Mouse (Mus musculus) neural tube, embryonic 13.5 days (tissue): Measurements from ENCODE around the gene Dvl2. TPM values are rescaled to one million over a fixed set of nuclear protein-coding genes. Genes with fewer than 3 reads are reported as not detected.

Experiments used
- microRNA counts: library from miRNA; unstranded; fragments of <30 nt; microRNA quantifications from one replicate; lab custom pipeline; 2016
- microRNA-seq: library from miRNA; unstranded; fragments of <30 nt; microRNA quantifications from one replicate; pipeline ENCODE4, GENCODE M21; 2016
- polyA plus RNA-seq: library from polyadenylated mRNA; unstranded; fragments of >200 nt; fragmentation: Nextera tagmentation; extraction: Ambion mirVana; gene quantifications from 2 replicates; pipeline ENCODE4 v1.2.1, GENCODE M21; 2015

The Dvl2 gene
- polyA plus RNA-seq, 1 experiment from 2014 or later, result 26.7 TPM

MicroRNA genes within 50 kb of the gene (microRNA counts, 519-probe panel; counts per million panel counts)
- microRNA mmu-miR-324-3p (lab: Ali Mortazavi, UCI), result not detected
- 3,891 counts per million, percentile 61 among the panel's probes with 10 or more counts for microRNA mmu-miR-324-5p (lab: Ali Mortazavi, UCI)

Small RNA genes within 50 kb of the gene (microRNA-seq; reads per million reads assigned to microRNA genes)
- gene Gm44349, result not detected
- 1,875 reads per million, percentile 85 among the genes with 10 or more reads in this experiment for gene Mir324

Other genes with a start within 250 kb of the Dvl2 start
- gene Polr2a, start 242.0 kb upstream of the Dvl2 start, polyA plus RNA-seq, result 22.9 and 27.2 TPM in 2 replicates
- 0.13 TPM in 1 of 2 replicates, not detected in the other for gene Slc35g3, start 238.6 kb upstream of the Dvl2 start, polyA plus RNA-seq
- 2.5 and 2.9 TPM in 2 replicates for gene Zbtb4, start 234.7 kb upstream of the Dvl2 start, polyA plus RNA-seq
- 2.4 and 4.5 TPM in 2 replicates for gene Chrnb1, start 204.7 kb upstream of the Dvl2 start, polyA plus RNA-seq
- gene Fgf11, start 198.7 kb upstream of the Dvl2 start, polyA plus RNA-seq, result 6.8 and 8.9 TPM in 2 replicates
- gene Tmem102, start 195.0 kb upstream of the Dvl2 start, polyA plus RNA-seq, result 0.74 and 1.4 TPM in 2 replicates
- not detected in 2 replicates for gene Gm39566, start 185.3 kb upstream of the Dvl2 start, polyA plus RNA-seq
- not detected in 2 replicates for gene Spem2, start 182.1 kb upstream of the Dvl2 start, polyA plus RNA-seq
- gene Spem1, start 178.4 kb upstream of the Dvl2 start, polyA plus RNA-seq, result 0.43 and 0.98 TPM in 2 replicates
- 17.1 and 18.1 TPM in 2 replicates for gene Nlgn2, start 162.8 kb upstream of the Dvl2 start, polyA plus RNA-seq
- gene Tmem256, start 162.1 kb upstream of the Dvl2 start, polyA plus RNA-seq, result 321 and 416 TPM in 2 replicates
- gene Plscr3, start 154.2 kb upstream of the Dvl2 start, polyA plus RNA-seq, result 62.5 and 65.6 TPM in 2 replicates
- gene Tnk1, start 141.9 kb upstream of the Dvl2 start, polyA plus RNA-seq, result 0.29 and 0.51 TPM in 2 replicates
- not detected in 2 replicates for gene Tmem95, start 122.6 kb upstream of the Dvl2 start, polyA plus RNA-seq
- gene Kctd11, start 119.2 kb upstream of the Dvl2 start, polyA plus RNA-seq, result 2.0 and 3.3 TPM in 2 replicates
- 0.28 and 0.80 TPM in 2 replicates for gene Acap1, start 105.1 kb upstream of the Dvl2 start, polyA plus RNA-seq
- gene 2810408A11Rik, start 99.6 kb upstream of the Dvl2 start, polyA plus RNA-seq, result 10.9 and 11.7 TPM in 2 replicates
- gene Neurl4, start 99.5 kb upstream of the Dvl2 start, polyA plus RNA-seq, result 13.8 and 20.5 TPM in 2 replicates
- gene Gps2, start 86.7 kb upstream of the Dvl2 start, polyA plus RNA-seq, result 60.4 and 76.5 TPM in 2 replicates
- 1,157 and 1,178 TPM in 2 replicates for gene Eif5a, start 78.6 kb upstream of the Dvl2 start, polyA plus RNA-seq
- gene Ybx2, start 64.8 kb upstream of the Dvl2 start, polyA plus RNA-seq, result 4.7 and 5.0 TPM in 2 replicates
- 3.6 and 6.4 TPM in 2 replicates for gene Slc2a4, start 52.4 kb upstream of the Dvl2 start, polyA plus RNA-seq
- 0.33 and 1.7 TPM in 2 replicates for gene Cldn7, start 35.8 kb upstream of the Dvl2 start, polyA plus RNA-seq
- 21.5 and 22.5 TPM in 2 replicates for gene Ctdnep1, start 19.4 kb upstream of the Dvl2 start, polyA plus RNA-seq
- gene Elp5, start 18.1 kb upstream of the Dvl2 start, polyA plus RNA-seq, result 160 and 162 TPM in 2 replicates
- 679 and 746 TPM in 2 replicates for gene Gabarap, start 9.5 kb upstream of the Dvl2 start, polyA plus RNA-seq
- gene Phf23, start 4.8 kb upstream of the Dvl2 start, polyA plus RNA-seq, result 74.2 and 76.3 TPM in 2 replicates
- 58.2 and 60.9 TPM in 2 replicates for gene Acadvl, start 14.8 kb downstream of the Dvl2 start, polyA plus RNA-seq
- gene Dlg4, start 16.3 kb downstream of the Dvl2 start, polyA plus RNA-seq, result 23.1 and 23.5 TPM in 2 replicates
- 1.4 and 2.6 TPM in 2 replicates for gene Asgr1, start 53.5 kb downstream of the Dvl2 start, polyA plus RNA-seq
- gene Asgr2, start 92.0 kb downstream of the Dvl2 start, polyA plus RNA-seq, result 0.39 TPM in 1 of 2 replicates, not detected in the other
- gene Mgl2, start 129.7 kb downstream of the Dvl2 start, polyA plus RNA-seq, result 0.21 and 0.39 TPM in 2 replicates
- gene Clec10a, start 155.6 kb downstream of the Dvl2 start, polyA plus RNA-seq, result 0.55 and 0.64 TPM in 2 replicates
- gene Slc16a11, start 212.2 kb downstream of the Dvl2 start, polyA plus RNA-seq, result 3.0 and 3.4 TPM in 2 replicates
- 14.7 and 15.8 TPM in 2 replicates for gene Slc16a13, start 220.5 kb downstream of the Dvl2 start, polyA plus RNA-seq
- gene Bcl6b, start 229.2 kb downstream of the Dvl2 start, polyA plus RNA-seq, result 6.0 and 6.1 TPM in 2 replicates
- 161 and 174 TPM in 2 replicates for gene 0610010K14Rik, start 237.3 kb downstream of the Dvl2 start, polyA plus RNA-seq
- gene Gm21988, start 239.2 kb downstream of the Dvl2 start, polyA plus RNA-seq, result 17.0 and 18.3 TPM in 2 replicates
- 362 and 382 TPM in 2 replicates for gene Rnasek, start 239.2 kb downstream of the Dvl2 start, polyA plus RNA-seq